Mouse (Mus musculus) adrenal gland, adult 8-10 months (tissue): Measurements from ENCODE around the gene Pithd1. TPM values are rescaled to one million over a fixed set of nuclear protein-coding genes. Genes with fewer than 3 reads are reported as not detected.

Experiments used
- DNase-seq: peaks from one replicate; pipeline ENCODE4 v3.0.0; 2022
- total RNA-seq, 4 experiments: library from RNA; stranded (reverse); gene quantifications; 2 replicates each; pipeline ENCODE4 v1.2.4; 2022

The Pithd1 gene
- 10 to 100 TPM; 31.8 to 51.8 (median 40.4) TPM for total RNA-seq

DNA sequence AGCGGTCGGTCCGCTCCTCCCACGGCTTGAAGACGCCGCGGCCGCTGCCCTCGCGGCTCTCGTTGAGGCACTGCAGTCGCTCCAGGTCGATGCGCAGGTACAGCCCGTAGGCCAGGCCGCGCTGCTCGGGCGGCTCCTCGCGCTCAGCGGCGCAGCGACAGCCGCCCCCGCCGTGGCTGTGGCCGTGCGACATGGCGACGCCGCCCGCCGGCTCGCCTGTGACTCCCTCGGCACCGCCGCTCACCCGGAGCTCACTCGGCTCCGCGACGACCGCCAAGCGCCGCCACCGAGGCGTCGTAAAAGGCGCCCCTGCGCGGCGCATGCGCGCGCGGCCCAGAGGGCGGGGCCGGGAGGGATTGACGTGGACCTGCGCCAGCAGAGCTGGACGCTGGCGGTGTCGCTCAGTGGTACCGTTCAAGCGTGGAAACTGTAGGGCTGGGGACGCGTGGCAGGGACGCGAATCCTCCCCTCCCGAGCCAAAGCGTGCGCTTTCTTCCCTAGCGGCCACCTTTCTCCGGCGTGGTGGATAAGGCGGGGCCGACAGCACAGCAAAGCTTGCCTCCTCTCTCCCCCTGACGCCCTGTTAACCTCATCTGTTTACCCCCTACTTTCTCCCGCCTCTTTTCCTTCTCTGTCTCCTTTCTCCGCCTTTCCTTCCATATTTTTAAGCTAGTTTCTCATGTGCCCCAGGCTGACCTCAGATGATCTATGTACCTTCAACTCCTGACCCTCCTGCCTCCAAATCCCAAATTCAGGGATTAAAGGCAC lies at the start of gene Pithd1:
Gene Pithd1 (minus strand): TSS at position 322 of the 768 bp plus-strand sequence.
- DNase-seq: peak; percentile 88

DNA sequence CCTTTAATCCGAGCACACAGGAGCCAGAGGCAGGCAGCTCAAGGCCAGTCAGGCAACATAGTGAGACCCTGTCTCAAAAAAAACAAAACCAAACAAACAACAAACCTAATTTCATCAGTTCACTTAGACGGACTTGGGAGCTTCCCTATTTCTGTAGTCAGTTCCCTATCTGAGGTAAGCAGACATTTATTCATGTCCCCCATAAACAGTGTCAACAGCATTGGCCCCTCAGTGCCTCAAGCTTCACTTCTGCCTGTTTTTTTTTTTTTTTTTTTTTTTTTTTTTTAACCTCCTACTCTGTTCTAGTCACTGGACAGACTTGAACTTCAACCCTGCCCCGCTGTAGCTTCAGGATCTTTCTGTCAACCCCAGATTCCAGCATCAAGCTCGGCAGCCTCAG lies 48.0 kb upstream of the Pithd1 start:
- no peak for DNase-seq

GRCm38 (mm10) chr4:136033231-136033630 lies 46.2 kb upstream of the Pithd1 start:
- no peak for DNase-seq

GRCm38 (mm10) chr4:136030968-136031909 lies 44.2 kb upstream of the Pithd1 start:
- no peak for DNase-seq

DNA sequence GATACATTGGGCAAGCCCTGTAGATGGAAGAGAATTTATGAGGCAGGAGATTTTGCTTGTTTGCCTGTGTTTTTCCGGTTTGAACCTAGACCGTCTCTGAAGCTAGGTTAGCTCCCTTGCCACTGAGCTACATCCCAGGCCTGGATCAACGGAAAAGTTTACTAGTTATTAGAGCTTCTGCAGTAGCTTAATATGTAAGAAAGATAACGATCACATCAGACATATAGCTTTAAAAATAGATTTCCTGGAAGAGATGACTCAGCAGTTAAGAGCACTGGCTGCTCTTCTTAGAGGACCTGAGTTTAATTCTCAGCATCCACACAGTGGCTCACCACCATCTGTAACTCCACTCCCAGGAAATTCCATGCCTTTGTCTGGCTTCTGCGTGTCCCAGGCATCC lies 41.6 kb upstream of the Pithd1 start:
- DNase-seq: no peak

DNA sequence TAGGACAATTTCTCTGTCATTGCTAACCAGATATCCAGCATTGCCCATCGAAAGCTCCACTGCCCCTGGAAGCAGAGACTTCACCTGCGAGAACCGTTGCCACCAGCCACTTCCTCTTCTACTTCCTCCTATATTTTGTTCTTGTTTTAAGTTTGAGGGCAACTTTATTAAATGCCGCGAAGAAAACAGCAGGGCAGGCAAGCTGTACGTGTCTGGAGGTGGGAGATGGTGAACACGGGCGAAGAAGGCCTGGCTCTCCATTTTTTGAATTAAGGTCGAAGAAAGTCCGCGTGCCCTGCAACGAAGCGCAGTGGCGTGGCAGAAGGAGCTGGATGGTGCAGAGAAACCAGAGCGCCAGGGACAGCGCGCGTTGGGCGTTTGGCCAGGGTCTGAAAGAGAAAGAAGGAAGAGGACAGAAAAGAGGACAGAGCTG lies 41.1 kb upstream of the Pithd1 start:
- no peak for DNase-seq

GRCm38 (mm10) chr4:136027416-136028131 lies 40.5 kb upstream of the Pithd1 start:
- no peak for DNase-seq

DNA sequence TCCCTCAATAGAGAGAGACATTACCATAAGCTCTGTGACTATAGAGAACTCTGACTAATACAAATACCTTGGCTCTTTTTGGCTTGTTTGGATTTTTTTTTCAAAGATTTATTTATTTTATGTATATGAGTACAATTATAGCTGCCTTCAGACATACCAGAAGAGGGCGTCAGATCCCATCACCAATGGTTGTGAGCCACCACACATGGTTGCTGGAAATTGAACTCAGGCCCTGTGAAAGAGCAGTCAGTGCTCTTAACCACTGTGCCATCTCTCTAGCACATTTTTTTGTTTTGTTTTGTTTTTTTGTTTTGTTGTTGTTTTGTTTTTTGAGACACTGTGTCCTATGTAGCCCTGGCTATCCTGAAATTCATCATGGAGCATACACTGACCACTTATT lies 38.3 kb upstream of the Pithd1 start:
- no peak for DNase-seq

DNA sequence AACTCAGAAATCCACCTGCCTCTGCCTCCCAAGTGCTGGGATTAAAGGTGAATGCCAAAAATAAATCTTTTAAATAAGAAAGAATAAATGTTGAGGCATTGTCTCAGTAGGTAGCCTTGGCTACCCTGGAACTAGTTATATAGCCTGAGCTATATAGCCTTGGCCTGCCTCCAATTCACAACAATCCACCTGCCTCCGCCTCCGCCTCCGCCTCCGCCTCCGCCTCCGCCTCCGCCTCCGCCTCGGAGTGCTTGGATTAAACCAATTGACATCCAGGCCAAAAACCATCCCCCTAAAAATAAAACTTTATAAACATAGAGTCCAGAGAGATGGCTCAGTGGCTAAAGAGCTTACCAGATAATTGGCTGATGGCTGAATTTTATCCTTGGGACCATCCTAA lies 35.9 kb upstream of the Pithd1 start:
- no peak for DNase-seq

DNA sequence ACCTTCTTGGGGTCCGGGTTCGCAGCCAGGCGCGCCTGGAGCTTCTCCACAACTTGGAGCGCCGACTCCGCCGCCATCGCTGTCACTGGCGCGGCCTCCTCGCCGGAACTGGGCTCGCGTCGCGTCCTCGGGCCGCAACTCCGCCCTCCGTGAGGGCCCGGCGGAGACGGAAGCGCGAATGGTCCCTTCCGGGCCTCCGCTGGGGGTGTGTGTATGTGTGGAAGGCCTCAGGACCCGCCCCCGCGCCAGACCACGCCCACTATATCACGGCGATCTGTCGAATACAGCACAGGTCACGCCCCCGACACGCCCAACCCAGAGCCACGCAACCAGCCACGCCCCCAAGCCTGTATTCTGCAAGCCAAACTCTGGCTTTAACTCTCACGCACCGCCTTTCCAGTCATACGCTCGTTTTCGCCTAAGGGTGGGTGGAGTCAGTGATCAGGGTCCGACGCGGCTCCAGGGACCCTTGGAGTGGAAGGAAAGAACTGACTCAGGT lies 34.5 kb upstream of the Pithd1 start, which contains the start of gene Eloa:
Gene Eloa (minus strand): TSS at position 215 of the 499 bp plus-strand sequence.
- peak; percentile 100 for DNase-seq

- peak; percentile 18 for DNase-seq
These were observed 33.9 kb upstream of the Pithd1 start for GRCm38 (mm10) chr4:136020743-136021548.

DNA sequence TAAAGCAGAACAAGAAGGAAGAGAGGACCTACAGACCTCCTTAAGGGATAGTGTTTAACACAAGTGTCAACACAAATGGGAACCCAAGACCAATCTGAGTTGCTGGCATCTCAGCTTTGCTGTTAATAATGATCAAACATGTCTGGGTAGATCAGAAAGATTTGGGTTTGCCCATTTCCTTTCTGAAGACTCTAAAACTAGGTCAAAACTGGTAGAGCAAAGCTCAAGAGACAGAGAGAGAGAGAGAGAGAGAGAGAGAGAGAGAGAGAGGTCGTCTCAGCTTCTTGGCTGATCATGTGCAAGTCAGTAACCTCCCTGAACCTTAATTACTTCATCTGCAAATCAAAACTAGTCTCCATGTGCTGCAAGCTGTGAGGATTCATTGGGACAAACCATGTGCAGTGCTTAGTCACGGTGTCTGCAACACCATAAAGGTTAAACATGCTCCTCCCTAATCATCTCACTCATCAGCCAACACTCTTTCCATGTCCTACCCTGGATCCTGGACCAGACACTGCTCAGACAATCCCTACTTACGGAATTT lies 29.1 kb upstream of the Pithd1 start:
- DNase-seq: no peak

- DNase-seq: no peak
These were observed 23.5 kb upstream of the Pithd1 start for GRCm38 (mm10) chr4:136010586-136010985.

DNA sequence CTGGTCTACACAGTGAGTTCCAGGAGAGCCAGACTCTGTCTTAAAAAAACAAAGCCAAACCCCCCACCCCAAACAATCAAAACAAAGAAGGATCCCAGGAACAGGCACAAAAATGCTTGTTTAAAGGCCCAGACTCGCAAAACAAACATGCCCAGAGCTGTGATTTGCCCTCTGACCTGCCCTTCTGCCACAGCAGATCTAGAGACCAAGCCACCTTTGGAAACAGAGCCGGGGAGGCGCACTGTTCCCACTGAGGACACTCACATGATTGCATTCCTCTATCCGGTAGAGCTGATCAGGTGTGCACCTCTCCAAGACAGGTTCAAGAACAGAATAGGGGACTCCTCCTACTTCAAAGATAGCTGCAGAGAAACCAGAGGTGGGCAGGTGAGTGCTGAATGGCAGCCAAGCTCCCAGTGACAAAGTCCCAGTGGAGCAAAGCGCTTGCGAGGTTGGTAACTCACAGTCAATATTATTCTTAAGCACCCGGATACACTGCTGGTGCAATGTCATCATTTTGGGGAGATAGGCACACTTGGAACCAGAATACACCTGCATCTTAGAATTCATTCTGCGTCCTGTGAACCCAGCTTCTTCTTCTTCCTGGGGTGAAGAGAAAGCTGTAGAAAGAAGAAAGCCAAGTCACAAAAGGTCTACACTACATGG lies 21.9 kb upstream of the Pithd1 start:
- DNase-seq: no peak

DNA sequence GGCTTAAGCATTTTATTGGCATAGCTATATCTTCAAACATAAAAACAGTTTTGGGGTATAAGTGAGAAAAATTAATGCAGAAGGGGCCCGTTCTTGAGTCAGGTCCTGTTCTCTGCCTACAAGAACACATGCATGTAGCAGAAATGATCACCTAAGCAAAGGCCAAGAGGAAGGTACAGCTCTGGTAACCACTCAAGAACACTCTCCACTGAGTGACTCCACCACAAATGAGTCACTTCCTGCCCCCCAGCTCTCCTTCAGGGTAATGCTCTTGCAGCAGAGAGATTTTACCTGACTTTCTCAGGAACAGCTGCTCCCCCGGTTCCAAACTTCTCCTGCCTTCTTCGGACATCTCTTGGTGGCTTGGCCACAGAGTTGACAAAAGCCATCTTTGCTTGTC lies 19.8 kb upstream of the Pithd1 start:
- DNase-seq: no peak

DNA sequence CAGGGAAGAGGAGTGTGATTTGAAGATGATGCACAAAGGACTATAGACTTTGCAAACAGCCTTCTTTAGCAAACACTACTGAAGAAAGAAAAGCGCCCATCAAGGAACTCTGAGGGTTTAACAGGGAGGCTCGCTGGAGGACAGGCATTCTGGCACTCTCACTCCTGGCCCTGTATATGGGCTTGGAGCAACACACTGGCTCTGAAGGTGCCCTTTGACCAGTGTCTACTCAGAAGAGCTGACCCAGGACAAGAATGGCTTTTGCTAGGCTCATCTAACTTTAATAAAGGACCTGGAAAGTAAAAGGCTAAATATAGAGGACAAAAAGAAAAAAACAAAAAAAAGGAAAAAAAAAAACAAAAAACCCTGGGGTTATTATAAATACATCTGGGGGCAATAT lies 17.9 kb upstream of the Pithd1 start:
- no peak for DNase-seq

DNA sequence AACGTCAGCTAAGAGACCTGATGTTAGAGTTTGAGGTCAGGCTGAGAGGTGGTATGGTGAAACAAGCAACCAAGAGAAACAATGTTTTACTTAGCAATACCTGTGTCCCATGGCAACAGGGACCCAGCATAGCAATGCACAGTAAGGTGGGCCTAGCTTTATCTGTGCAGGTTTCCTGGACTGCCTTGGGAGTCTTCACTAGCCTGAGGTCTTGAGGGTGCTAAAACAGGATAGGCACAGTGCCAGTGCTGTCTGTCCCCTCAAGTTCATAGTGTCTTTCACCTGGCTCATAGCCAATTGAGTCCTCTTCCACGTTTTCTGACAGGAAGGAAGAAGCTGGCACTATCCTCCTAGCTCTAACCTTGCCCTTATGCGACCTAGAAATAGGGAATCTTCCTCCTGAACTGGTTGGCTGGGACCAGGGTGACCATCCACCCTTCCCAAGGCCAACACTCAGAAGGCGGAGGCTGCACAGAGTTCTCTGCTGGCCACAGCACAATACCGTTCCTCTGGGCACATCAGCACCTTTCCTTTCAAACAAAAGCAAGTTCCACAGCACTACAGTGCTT lies 17.1 kb upstream of the Pithd1 start:
- DNase-seq: no peak

DNA sequence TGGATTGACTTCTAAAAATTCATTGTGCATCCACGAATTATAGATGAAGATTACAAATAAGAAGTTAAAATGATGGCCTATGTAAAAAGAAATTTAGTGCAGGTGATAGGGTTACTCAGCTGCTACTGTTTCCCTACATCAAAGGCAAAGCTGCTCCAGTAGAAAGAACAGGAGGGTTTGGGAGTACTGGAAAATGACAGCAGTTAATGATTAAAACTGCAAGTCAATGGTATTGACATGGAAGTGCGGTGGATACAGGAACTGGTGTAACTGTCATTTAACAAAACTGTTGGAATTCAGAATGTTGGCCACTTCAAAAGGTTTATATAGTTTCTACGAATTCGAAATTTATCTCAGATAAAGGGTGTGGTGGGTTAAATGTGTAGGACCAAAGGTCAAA lies 8.1 kb upstream of the Pithd1 start:
- no peak for DNase-seq

- no peak for DNase-seq
These were observed 6.9 kb upstream of the Pithd1 start for GRCm38 (mm10) chr4:135993941-135994340.

GRCm38 (mm10) chr4:135987714-135988113 lies 650 bp upstream of the Pithd1 start:
- no peak for DNase-seq
